Mouse (Mus musculus): ENCODE measurements around the gene Heatr5a. TPM values are rescaled to one million over a fixed set of nuclear protein-coding genes. Genes with fewer than 3 reads are reported as not detected.

Heatr5a gene
- total RNA-seq (2021) = 1 to 10 TPM; 6.9 to 7.2 TPM
- long read RNA-seq, experiment 1, partial matches to known transcripts = 1 of 1 reads
- long read RNA-seq, experiment 1, other reads (novel, unspliced or antisense) = 0 of 1 reads
- long read RNA-seq, experiment 2 = 0 reads

- intact Hi-C loops (cut with DNase I) = no loop called here
- DNase-seq (ENCODE audit: low spot score in 2 of 2) = peak; percentile 85 to 87
Measured at GRCm38 (mm10) chr12:51971070-51971664, at the start of gene Heatr5a. TSS of gene Heatr5a (minus strand) at chr12:51971321.

- intact Hi-C loops (cut with DNase I) = loop anchor here (10.0 kb wide), 2 partner anchors 820 to 880 kb away; no protein-coding TSS in a partner anchor
- no peak for DNase-seq (ENCODE audit: low spot score in 2 of 2)
Measured at GRCm38 (mm10) chr12:52014494-52015029, 43.4 kb upstream of the Heatr5a start.

GRCm38 (mm10) chr12:52014044-52014443 is 42.9 kb upstream of the Heatr5a start:
- intact Hi-C loops (cut with DNase I) = loop anchor here (10.0 kb wide), 2 partner anchors 821 to 881 kb away; no protein-coding TSS in a partner anchor
- DNase-seq (ENCODE audit: low spot score in 2 of 2) = no peak

GRCm38 (mm10) chr12:52013274-52013673 is 42.2 kb upstream of the Heatr5a start:
- intact Hi-C loops (cut with DNase I) = loop anchor here (10.0 kb wide), 2 partner anchors 822 to 882 kb away; no protein-coding TSS in a partner anchor
- no peak for DNase-seq (ENCODE audit: low spot score in 2 of 2)

GRCm38 (mm10) chr12:52012159-52012558 is 41.0 kb upstream of the Heatr5a start:
- intact Hi-C loops (cut with DNase I) = loop anchor here (10.0 kb wide), 2 partner anchors 823 to 883 kb away; no protein-coding TSS in a partner anchor
- no peak for DNase-seq (ENCODE audit: low spot score in 2 of 2)

- DNase-seq (ENCODE audit: low spot score in 2 of 2) = peak; percentile 41 to 54
- intact Hi-C loops (cut with DNase I) = loop anchor here (2.0 to 10.0 kb wide), 3 partner anchors 628 to 884 kb away; no protein-coding TSS in a partner anchor
Measured at GRCm38 (mm10) chr12:52010630-52010961, 39.5 kb upstream of the Heatr5a start.

- intact Hi-C loops (cut with DNase I) = loop anchor here (2.0 to 10.0 kb wide), 4 partner anchors 185 to 885 kb away; partner anchors contain the start of gene Hectd1
Measured at GRCm38 (mm10) chr12:52009928-52010629, 39.0 kb upstream of the Heatr5a start.

GRCm38 (mm10) chr12:52006633-52006994 is 35.5 kb upstream of the Heatr5a start:
- no peak for DNase-seq (ENCODE audit: low spot score in 2 of 2)
- intact Hi-C loops (cut with DNase I) = loop anchor here (10.0 kb wide), 1 partner anchor 182 kb away; the partner anchor contains the start of gene Hectd1

More at GRCm38 (mm10) chr12:52009928-52010629, 39.0 kb upstream of the Heatr5a start:
- DNase-seq (ENCODE audit: low spot score in 2 of 2) = no peak

GRCm38 (mm10) chr12:52005877-52006632 is 34.9 kb upstream of the Heatr5a start, which contains the start of gene Dtd2:
TSS of gene Dtd2 (minus strand) at chr12:52006501.
- peak; percentile 95 to 97 for DNase-seq (ENCODE audit: low spot score in 2 of 2)
- intact Hi-C loops (cut with DNase I) = loop anchor here (10.0 kb wide), 1 partner anchor 181 kb away; the partner anchor contains the start of gene Hectd1

GRCm38 (mm10) chr12:52002746-52003145 is 31.6 kb upstream of the Heatr5a start:
- intact Hi-C loops (cut with DNase I) = loop anchor here (10.0 kb wide), 1 partner anchor 178 kb away; the partner anchor contains the start of gene Hectd1

GRCm38 (mm10) chr12:52001544-52001943 is 30.4 kb upstream of the Heatr5a start:
- DNase-seq (ENCODE audit: low spot score in 2 of 2) = peak; percentile 85 to 92
- intact Hi-C loops (cut with DNase I) = loop anchor here (10.0 kb wide), 1 partner anchor 177 kb away; the partner anchor contains the start of gene Hectd1

More at GRCm38 (mm10) chr12:52002746-52003145, 31.6 kb upstream of the Heatr5a start:
- DNase-seq (ENCODE audit: low spot score in 2 of 2) = no peak

GRCm38 (mm10) chr12:51998366-51998932 is 27.3 kb upstream of the Heatr5a start:
- DNase-seq (ENCODE audit: low spot score in 2 of 2) = no peak
- intact Hi-C loops (cut with DNase I) = loop anchor here (10.0 kb wide), 1 partner anchor 54 kb away; no protein-coding TSS in a partner anchor

- no peak for DNase-seq (ENCODE audit: low spot score in 2 of 2)
- intact Hi-C loops (cut with DNase I) = loop anchor here (10.0 kb wide), 1 partner anchor 51 kb away; no protein-coding TSS in a partner anchor
Measured at GRCm38 (mm10) chr12:51995738-51996536, 24.8 kb upstream of the Heatr5a start.

- DNase-seq (ENCODE audit: low spot score in 2 of 2) = no peak
- intact Hi-C loops (cut with DNase I) = loop anchor here (10.0 kb wide), 1 partner anchor 46 kb away; no protein-coding TSS in a partner anchor
Measured at GRCm38 (mm10) chr12:51990629-51991028, 19.5 kb upstream of the Heatr5a start.

- DNase-seq (ENCODE audit: low spot score in 2 of 2) = no peak
- intact Hi-C loops (cut with DNase I) = no loop called here
Measured at GRCm38 (mm10) chr12:51988536-51988935, 17.4 kb upstream of the Heatr5a start.

- no peak for DNase-seq (ENCODE audit: low spot score in 2 of 2)
- intact Hi-C loops (cut with DNase I) = no loop called here
Measured at GRCm38 (mm10) chr12:51985826-51986225, 14.7 kb upstream of the Heatr5a start.

- intact Hi-C loops (cut with DNase I) = no loop called here
- no peak for DNase-seq (ENCODE audit: low spot score in 2 of 2)
Measured at GRCm38 (mm10) chr12:51985163-51985748, 14.1 kb upstream of the Heatr5a start.

All from left cerebral cortex, postnatal 14 days (tissue).